Mouse (Mus musculus): Measurements from ENCODE around the gene Camta1. TPM values are rescaled to one million over a fixed set of nuclear protein-coding genes. Genes with fewer than 3 reads are reported as not detected.

Gene Camta1
- polyA plus RNA-seq, 1 experiment from 2014 or later = 83.5 TPM

- under 1% methylated on average over 69 of the region's 69 CpGs for WGBS
- H3K4me1 ChIP-seq (ENCODE audit: insufficient read depth, low read length) = peaks cover 32% of the 10 kb centered on the region
- peak overlapping the region; percentile 58 for H3K4me3 ChIP-seq (ENCODE audit: low read length)
- H3K27me3 ChIP-seq (ENCODE audit: insufficient read depth, low read length) = peaks cover 5% of the 10 kb centered on the region
- H3K9me3 ChIP-seq (ENCODE audit: low read length) = no peaks in the 10 kb centered on the region
- no peaks in the 10 kb centered on the region for H3K36me3 ChIP-seq (ENCODE audit: insufficient read depth, low read length)
- peak overlapping the region; percentile 77 for H3K9ac ChIP-seq (replicated peaks; ENCODE audit: low read length)
- H3K4me2 ChIP-seq (replicated peaks; ENCODE audit: low read depth, low read length) = peak overlapping the region; percentile 77
- peak; percentile 50 for ATAC-seq (ENCODE audit: low FRiP score, low TSS enrichment)
- H3K27ac ChIP-seq (ENCODE audit: low read length) = peak overlapping the region; percentile 73
Observed at GRCm38 (mm10) chr4:151128641-151129541, 732.8 kb downstream of the Camta1 start.

GRCm38 (mm10) chr4:151127636-151128548 is 733.8 kb downstream of the Camta1 start:
- Histone ChIP-seq H3K4me3 (ENCODE audit: low read length) (peak overlapping the region; percentile 58), H3K9ac (replicated peaks; ENCODE audit: low read length) (peak overlapping the region; percentile 77), H3K4me2 (replicated peaks; ENCODE audit: low read depth, low read length) (peak overlapping the region; percentile 77), H3K36me3 (ENCODE audit: insufficient read depth, low read length) (no peaks in the 10 kb centered on the region), H3K4me1 (ENCODE audit: insufficient read depth, low read length) (peaks cover 32% of the 10 kb centered on the region), H3K27me3 (ENCODE audit: insufficient read depth, low read length) (peaks cover 5% of the 10 kb centered on the region), H3K9me3 (ENCODE audit: low read length) (no peaks in the 10 kb centered on the region), H3K27ac (ENCODE audit: low read length) (peak overlapping the region; percentile 73; the same call in 1 of the 2 replicates)
- 10% methylated on average over 10 of the region's 10 CpGs for WGBS
- ATAC-seq (ENCODE audit: low FRiP score, low TSS enrichment) = peak; percentile 27

GRCm38 (mm10) chr4:151118883-151119282 is 742.8 kb downstream of the Camta1 start:
- H3K4me1 ChIP-seq (ENCODE audit: insufficient read depth, low read length) = no peaks in the 10 kb centered on the region
- 88% methylated on average over 3 of the region's 3 CpGs for WGBS
- no peak for ATAC-seq (ENCODE audit: low FRiP score, low TSS enrichment)

GRCm38 (mm10) chr4:151114574-151114973 is 747.1 kb downstream of the Camta1 start:
- Histone ChIP-seq H3K27ac (ENCODE audit: low read length) (no peak overlapping the region), H3K9ac (replicated peaks; ENCODE audit: low read length) (no peak overlapping the region), H3K36me3 (ENCODE audit: insufficient read depth, low read length) (no peaks in the 10 kb centered on the region), H3K27me3 (ENCODE audit: insufficient read depth, low read length) (peaks cover 11% of the 10 kb centered on the region), H3K9me3 (ENCODE audit: low read length) (no peaks in the 10 kb centered on the region), H3K4me2 (replicated peaks; ENCODE audit: low read depth, low read length) (no peak overlapping the region), H3K4me1 (ENCODE audit: insufficient read depth, low read length) (no peaks in the 10 kb centered on the region), H3K4me3 (ENCODE audit: low read length) (no peak overlapping the region)
- ATAC-seq (ENCODE audit: low FRiP score, low TSS enrichment) = no peak
- 90% methylated on average over 7 of the region's 7 CpGs for WGBS

More at GRCm38 (mm10) chr4:151118883-151119282, 742.8 kb downstream of the Camta1 start:
- no peaks in the 10 kb centered on the region for H3K9me3 ChIP-seq (ENCODE audit: low read length)
- H3K4me3 ChIP-seq (ENCODE audit: low read length) = no peak overlapping the region
- H3K9ac ChIP-seq (replicated peaks; ENCODE audit: low read length) = no peak overlapping the region
- H3K27me3 ChIP-seq (ENCODE audit: insufficient read depth, low read length) = no peaks in the 10 kb centered on the region
- H3K36me3 ChIP-seq (ENCODE audit: insufficient read depth, low read length) = no peaks in the 10 kb centered on the region
- H3K27ac ChIP-seq (ENCODE audit: low read length) = no peak overlapping the region
- no peak overlapping the region for H3K4me2 ChIP-seq (replicated peaks; ENCODE audit: low read depth, low read length)

GRCm38 (mm10) chr4:151111226-151111625 is 750.5 kb downstream of the Camta1 start:
- Histone ChIP-seq H3K27ac (ENCODE audit: low read length) (no peak overlapping the region), H3K36me3 (ENCODE audit: insufficient read depth, low read length) (no peaks in the 10 kb centered on the region), H3K27me3 (ENCODE audit: insufficient read depth, low read length) (peaks cover 40% of the 10 kb centered on the region), H3K9ac (replicated peaks; ENCODE audit: low read length) (no peak overlapping the region), H3K9me3 (ENCODE audit: low read length) (no peaks in the 10 kb centered on the region), H3K4me2 (replicated peaks; ENCODE audit: low read depth, low read length) (no peak overlapping the region), H3K4me3 (ENCODE audit: low read length) (no peak overlapping the region), H3K4me1 (ENCODE audit: insufficient read depth, low read length) (peaks cover 10% of the 10 kb centered on the region)
- ATAC-seq (ENCODE audit: low FRiP score, low TSS enrichment) = no peak
- WGBS = 59% methylated on average over 8 of the region's 8 CpGs

- no peaks in the 10 kb centered on the region for H3K9me3 ChIP-seq (ENCODE audit: low read length)
- no peaks in the 10 kb centered on the region for H3K36me3 ChIP-seq (ENCODE audit: insufficient read depth, low read length)
- H3K4me1 ChIP-seq (ENCODE audit: insufficient read depth, low read length) = peaks cover 10% of the 10 kb centered on the region
- H3K4me2 ChIP-seq (replicated peaks; ENCODE audit: low read depth, low read length) = peak overlapping the region; percentile 100
- H3K4me3 ChIP-seq (ENCODE audit: low read length) = peak overlapping the region; percentile 74
- ATAC-seq (ENCODE audit: low FRiP score, low TSS enrichment) = peak; percentile 17; the same call in 1 of the 2 replicates
- no peak overlapping the region for H3K27ac ChIP-seq (ENCODE audit: low read length)
- peak overlapping the region; percentile 78 for H3K9ac ChIP-seq (replicated peaks; ENCODE audit: low read length)
- H3K27me3 ChIP-seq (ENCODE audit: insufficient read depth, low read length) = peaks cover 40% of the 10 kb centered on the region
- WGBS = 2% methylated on average over 15 of the region's 20 CpGs
Observed at GRCm38 (mm10) chr4:151108834-151109241, 752.8 kb downstream of the Camta1 start.

- Histone ChIP-seq H3K36me3 (ENCODE audit: insufficient read depth, low read length) (no peaks in the 10 kb centered on the region), H3K27me3 (ENCODE audit: insufficient read depth, low read length) (peaks cover 40% of the 10 kb centered on the region), H3K4me2 (replicated peaks; ENCODE audit: low read depth, low read length) (peak overlapping the region; percentile 100), H3K9ac (replicated peaks; ENCODE audit: low read length) (peak overlapping the region; percentile 78), H3K4me3 (ENCODE audit: low read length) (peak overlapping the region; percentile 74), H3K9me3 (ENCODE audit: low read length) (no peaks in the 10 kb centered on the region), H3K4me1 (ENCODE audit: insufficient read depth, low read length) (peaks cover 10% of the 10 kb centered on the region), H3K27ac (ENCODE audit: low read length) (no peak overlapping the region)
- under 1% methylated on average over 68 of the region's 101 CpGs for WGBS
- ATAC-seq (ENCODE audit: low FRiP score, low TSS enrichment) = peak; percentile 99
Observed at GRCm38 (mm10) chr4:151108028-151108771, 753.5 kb downstream of the Camta1 start.

GRCm38 (mm10) chr4:151107131-151108001 is 754.3 kb downstream of the Camta1 start:
- 2% methylated on average over 60 of the region's 60 CpGs for WGBS
- Histone ChIP-seq H3K4me2 (replicated peaks; ENCODE audit: low read depth, low read length) (peak overlapping the region; percentile 100), H3K4me1 (ENCODE audit: insufficient read depth, low read length) (peaks cover 10% of the 10 kb centered on the region), H3K9ac (replicated peaks; ENCODE audit: low read length) (peak overlapping the region; percentile 78), H3K9me3 (ENCODE audit: low read length) (no peaks in the 10 kb centered on the region), H3K4me3 (ENCODE audit: low read length) (peak overlapping the region; percentile 74), H3K27me3 (ENCODE audit: insufficient read depth, low read length) (peaks cover 40% of the 10 kb centered on the region), H3K36me3 (ENCODE audit: insufficient read depth, low read length) (no peaks in the 10 kb centered on the region), H3K27ac (ENCODE audit: low read length) (no peak overlapping the region)
- ATAC-seq (ENCODE audit: low FRiP score, low TSS enrichment) = no peak

Data from kidney, embryonic 16.5 days (tissue).